Mouse (Mus musculus) left cerebral cortex, postnatal 14 days (tissue): ENCODE measurements around the gene Lars2. TPM values are rescaled to one million over a fixed set of nuclear protein-coding genes. Genes with fewer than 3 reads are reported as not detected.

ENCODE experiments used
- DNase-seq, 2 experiments: peaks; one replicate each; pipeline ENCODE4 v3.0.0; 2021 to 2022; ENCODE audit warnings: low spot score in 2 of 2, mixed read lengths in 1 of 2
- intact Hi-C: fragments of 180-260 bp; cut with DNase I; formaldehyde crosslinking; loops from one replicate; pipeline ENCODE4 v1.15.1; 2025
- total RNA-seq, 2 experiments: library from RNA; stranded (reverse); gene quantifications; 2 replicates each; pipeline ENCODE4 v1.2.3; 2021

Gene Lars2
- total RNA-seq, 2 experiments from 2014 or later: 29.7 to 35.2 TPM

GRCm38 (mm10) chr9:123491917-123492585 is 125.3 kb downstream of the Lars2 start:
- intact Hi-C loops: no loop called here
- DNase-seq: peak in 1 of 2 experiments; percentile 52

- intact Hi-C loops: no loop called here
- DNase-seq: no peak
These were observed 129.9 kb downstream of the Lars2 start for GRCm38 (mm10) chr9:123496665-123497064.

- DNase-seq: no peak
- intact Hi-C loops: no loop called here
These were observed 131.2 kb downstream of the Lars2 start for GRCm38 (mm10) chr9:123497906-123498305.

- DNase-seq: no peak
- intact Hi-C loops: loop anchor here (5.0 to 10.0 kb wide), 2 partner anchors 116 to 243 kb away; no protein-coding TSS in a partner anchor
These were observed 133.8 kb downstream of the Lars2 start for GRCm38 (mm10) chr9:123500480-123500879.

- intact Hi-C loops: loop anchor here (5.0 to 10.0 kb wide), 2 partner anchors 119 to 246 kb away; no protein-coding TSS in a partner anchor
- DNase-seq: peak; percentile 45 to 85
These were observed 136.6 kb downstream of the Lars2 start for GRCm38 (mm10) chr9:123503171-123503834.

- intact Hi-C loops: loop anchor here (1.0 to 10.0 kb wide), 3 partner anchors 54 to 247 kb away; no protein-coding TSS in a partner anchor
- peak; percentile 57 to 61 for DNase-seq
These were observed 137.6 kb downstream of the Lars2 start for GRCm38 (mm10) chr9:123504325-123504724.

GRCm38 (mm10) chr9:123505598-123505997 is 138.9 kb downstream of the Lars2 start:
- DNase-seq: no peak
- intact Hi-C loops: loop anchor here (10.0 kb wide), 1 partner anchor 121 kb away; no protein-coding TSS in a partner anchor

- intact Hi-C loops: loop anchor here (10.0 kb wide), 1 partner anchor 122 kb away; no protein-coding TSS in a partner anchor
- no peak for DNase-seq
These were observed 139.8 kb downstream of the Lars2 start for GRCm38 (mm10) chr9:123506270-123507146.

GRCm38 (mm10) chr9:123507380-123507779 is 140.7 kb downstream of the Lars2 start:
- DNase-seq: peak in 1 of 2 experiments; percentile 26
- intact Hi-C loops: loop anchor here (10.0 kb wide), 1 partner anchor 123 kb away; no protein-coding TSS in a partner anchor

- no peak for DNase-seq
- intact Hi-C loops: loop anchor here (10.0 kb wide), 1 partner anchor 124 kb away; no protein-coding TSS in a partner anchor
These were observed 142.3 kb downstream of the Lars2 start for GRCm38 (mm10) chr9:123508986-123509385.

GRCm38 (mm10) chr9:123509638-123510604 is 143.2 kb downstream of the Lars2 start:
- DNase-seq: peak; percentile 26 to 77
- intact Hi-C loops: loop anchor here (10.0 kb wide), 1 partner anchor 125 kb away; no protein-coding TSS in a partner anchor

GRCm38 (mm10) chr9:123510926-123511325 is 144.2 kb downstream of the Lars2 start:
- DNase-seq: no peak
- intact Hi-C loops: no loop called here

Other genes with a start within 250 kb of the Lars2 start
- gene Clec3b, start 216.0 kb upstream of the Lars2 start, total RNA-seq: 1 to 10 TPM; 5.2 to 5.4 TPM
- gene Cdcp1, start 150.9 kb upstream of the Lars2 start, total RNA-seq: under 1 TPM; 0.06 to 0.18 TPM
- gene Tmem158, start 106.2 kb upstream of the Lars2 start, total RNA-seq: 10 to 100 TPM; 57.5 to 74.7 TPM
- 1 to 10 TPM; 8.1 to 8.9 TPM for gene Limd1, start 111.8 kb downstream of the Lars2 start, total RNA-seq
- gene Sacm1l, start 162.8 kb downstream of the Lars2 start, total RNA-seq: 10 to 100 TPM; 46.9 to 53.5 TPM